Mouse (Mus musculus) thymus, adult 2 months (tissue): Measurements from ENCODE around the gene Tubb2a. TPM values are rescaled to one million over a fixed set of nuclear protein-coding genes. Genes with fewer than 3 reads are reported as not detected.
A peak's percentile ranks its signal among the peaks of the same experiment; 100 is the strongest.

Experiments used
- DNase-seq: peaks from one replicate; pipeline ENCODE4 v3.0.0; 2021
- H3K27ac ChIP-seq: fragments of 200-500 bp; 2 replicates; pipeline ENCODE4 v1.5.1; 2012; ENCODE audit warnings: low read length, control low read depth; ENCODE audit not compliant: control insufficient read depth, insufficient read depth
- H3K27me3 ChIP-seq: fragments of 200-500 bp; 2 replicates; pipeline ENCODE4 v1.6.1; 2012; ENCODE audit warnings: mild to moderate bottlenecking, low read length, moderate library complexity, mixed read lengths; ENCODE audit not compliant: control insufficient read depth, insufficient read depth
- H3K36me3 ChIP-seq: fragments of 200-500 bp; 2 replicates; pipeline ENCODE4 v1.6.1; 2012; ENCODE audit warnings: mild to moderate bottlenecking, low read length, moderate library complexity; ENCODE audit not compliant: control insufficient read depth, insufficient read depth
- H3K4me1 ChIP-seq: fragments of 200-500 bp; replicated peaks from 2 replicates; pipeline ENCODE4 v1.6.1; 2012; ENCODE audit warnings: low read length; ENCODE audit not compliant: control insufficient read depth, insufficient read depth
- H3K4me3 ChIP-seq: fragments of 200-500 bp; 2 replicates; pipeline ENCODE4 v1.5.1; 2012; ENCODE audit warnings: mild to moderate bottlenecking, low read length, control low read depth, moderate library complexity; ENCODE audit not compliant: control insufficient read depth, insufficient read depth
- CTCF ChIP-seq: fragments of 200-500 bp; IDR thresholded peaks from 2 replicates; pipeline ENCODE4 v1.5.1; 2012; ENCODE audit warnings: mild to moderate bottlenecking, control low read depth, low read length, moderate library complexity, borderline replicate concordance; ENCODE audit not compliant: control insufficient read depth, poor library complexity, insufficient read depth; ENCODE audit errors: extremely low read depth
- POLR2A ChIP-seq: fragments of 200-500 bp; IDR thresholded peaks from 2 replicates; pipeline ENCODE4 v1.6.1; 2012; ENCODE audit warnings: mild to moderate bottlenecking, low read length, control low read depth, moderate library complexity; ENCODE audit not compliant: control insufficient read depth, poor library complexity, insufficient read depth; ENCODE audit errors: extremely low read depth
- WGBS: fragments of 180-500 bp; shearing (Covaris S2); methylation state at CpG from one replicate; pipeline ENCODE4 v1.1.7; 2018; 5-methylcytosine and 5-hydroxymethylcytosine counted together
- polyA plus RNA-seq: library from polyadenylated mRNA; depleted of rRNA; stranded (reverse); fragments of >200 nt; gene quantifications from 2 replicates; pipeline ENCODE4 v1.2.3, GENCODE M21; 2012; rRNA removed

The Tubb2a gene
- 469 and 567 TPM in 2 replicates for polyA plus RNA-seq

DNA sequence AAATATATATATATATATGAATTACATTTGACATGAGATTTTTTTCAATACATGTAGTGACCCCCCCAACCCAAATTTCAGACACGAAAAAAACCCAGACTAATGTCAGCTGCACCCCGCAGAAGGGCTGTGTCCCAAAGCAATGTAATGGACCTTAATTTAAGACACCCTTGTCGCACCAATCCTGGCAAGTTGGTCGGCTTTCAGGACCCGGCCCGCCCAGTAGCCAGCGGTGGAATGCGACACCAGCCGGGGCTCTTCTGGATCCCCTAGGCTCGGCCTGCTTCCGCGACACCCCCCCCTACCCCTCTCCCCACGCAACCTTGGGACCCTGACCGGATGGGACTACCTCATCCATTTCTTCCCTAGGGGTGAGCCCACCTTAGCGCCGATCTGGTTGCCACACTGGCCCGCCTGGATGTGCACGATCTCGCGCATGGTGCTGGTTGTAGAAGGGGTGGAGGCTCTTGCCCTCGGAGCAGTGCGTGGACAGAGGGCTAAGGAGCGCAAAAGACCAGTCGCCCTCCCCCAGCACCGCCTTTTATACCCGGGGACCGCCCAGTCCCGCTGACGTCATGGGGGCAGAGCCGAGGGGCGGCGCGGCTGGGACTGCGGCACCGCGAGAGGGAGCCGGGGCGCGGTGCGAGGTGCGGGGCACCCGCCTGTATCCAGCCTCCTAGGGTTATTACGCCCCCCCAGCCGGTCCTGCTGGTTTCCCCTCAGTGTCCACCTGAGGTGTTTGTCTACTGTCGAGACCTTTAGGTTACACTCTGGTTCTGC lies at the start of gene Tubb2a:
TSS of gene Tubb2a (minus strand) at position 516 of the 780 bp plus-strand sequence.
- peak; percentile 91 for DNase-seq
- Histone ChIP-seq H3K27me3 (no peaks in the 10 kb centered on the region), H3K36me3 (peaks cover 7% of the 10 kb centered on the region; the same call in 1 of the 2 replicates), H3K4me3 (peak within 1 kb of the TSS; percentile 97), H3K4me1 (peaks cover 23% of the 10 kb centered on the region), H3K27ac (peak within 1 kb of the TSS; percentile 32; the same call in 1 of the 2 replicates)
- TF ChIP-seq POLR2A (peak; percentile 90), CTCF (peak; percentile 56; the same call in 1 of the 2 replicates)
- 1% methylated on average over 45 of the region's 45 CpGs for WGBS

DNA sequence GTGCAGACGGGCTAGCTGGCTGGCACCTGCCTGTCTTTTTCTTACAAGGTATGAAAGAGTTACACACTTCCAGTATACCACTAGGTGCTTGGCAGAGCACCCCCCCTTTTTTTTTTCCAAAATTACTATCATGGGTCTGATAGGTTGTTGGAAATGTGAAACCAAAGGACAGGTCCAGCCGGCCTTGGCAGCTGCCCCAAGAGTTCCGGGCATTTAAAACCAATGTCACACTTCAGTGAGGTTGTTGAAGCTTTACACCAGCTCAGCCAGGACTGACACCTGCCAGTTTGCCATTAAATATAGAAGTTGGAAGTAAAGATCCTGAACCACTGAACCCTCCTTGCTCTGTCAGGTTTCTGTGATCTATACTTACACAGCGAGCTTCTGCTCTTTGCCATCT lies 47.9 kb upstream of the Tubb2a start:
- Histone ChIP-seq H3K27me3 (no peaks in the 10 kb centered on the region), H3K27ac (peak overlapping the region; percentile 41; the same call in 1 of the 2 replicates), H3K4me1 (peaks cover 34% of the 10 kb centered on the region), H3K36me3 (no peaks in the 10 kb centered on the region; the same call in 1 of the 2 replicates), H3K4me3 (no peak overlapping the region)
- TF ChIP-seq POLR2A: no peak
- TF ChIP-seq CTCF: no peak
- DNase-seq: no peak
- 70% methylated on average over 4 of the region's 4 CpGs for WGBS

- H3K4me3 ChIP-seq: no peak overlapping the region
- no peak for DNase-seq
- peaks cover 36% of the 10 kb centered on the region for H3K4me1 ChIP-seq
- TF ChIP-seq CTCF (no peak), POLR2A (no peak)
- 97% methylated on average over 2 of the region's 2 CpGs for WGBS
- no peaks in the 10 kb centered on the region for H3K27me3 ChIP-seq
- peak overlapping the region; percentile 38; the same call in 1 of the 2 replicates for H3K27ac ChIP-seq
- H3K36me3 ChIP-seq: no peaks in the 10 kb centered on the region; the same call in 1 of the 2 replicates
These were observed 42.7 kb upstream of the Tubb2a start for GRCm38 (mm10) chr13:34120536-34120935.

- DNase-seq: no peak
- H3K4me1 ChIP-seq: peaks cover 39% of the 10 kb centered on the region
- H3K4me3 ChIP-seq: no peak overlapping the region
- peak overlapping the region; percentile 96 for H3K27ac ChIP-seq
- H3K36me3 ChIP-seq: no peaks in the 10 kb centered on the region; the same call in 1 of the 2 replicates
- H3K27me3 ChIP-seq: no peaks in the 10 kb centered on the region
- 6% methylated on average over 4 of the region's 4 CpGs for WGBS
- TF ChIP-seq CTCF (no peak), POLR2A (no peak)
These were observed 41.6 kb upstream of the Tubb2a start for GRCm38 (mm10) chr13:34119406-34119805.

DNA sequence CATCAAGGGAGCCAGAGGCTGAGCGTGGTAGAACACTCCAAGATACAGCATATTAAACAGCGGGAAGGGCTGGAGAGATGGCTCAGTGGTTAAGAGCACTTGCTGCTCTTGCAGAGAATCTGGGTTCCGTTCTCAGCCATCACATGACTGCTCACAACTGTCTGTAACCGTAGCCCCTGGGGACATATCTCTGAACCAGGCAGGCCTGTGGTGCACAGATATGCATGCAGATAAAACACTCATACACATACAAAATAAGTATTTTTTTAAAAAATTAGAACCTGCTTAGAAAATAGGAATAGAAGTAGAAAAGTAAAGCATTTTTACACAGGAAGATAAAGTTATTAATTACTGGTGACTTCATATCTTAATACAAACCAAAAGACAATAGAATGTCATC lies 41.0 kb upstream of the Tubb2a start:
- DNase-seq: no peak
- Histone ChIP-seq H3K27ac (peak overlapping the region; percentile 91), H3K27me3 (no peaks in the 10 kb centered on the region), H3K4me3 (no peak overlapping the region), H3K4me1 (peaks cover 45% of the 10 kb centered on the region), H3K36me3 (no peaks in the 10 kb centered on the region; the same call in 1 of the 2 replicates)
- WGBS: 29% methylated on average over 4 of the region's 4 CpGs
- TF ChIP-seq POLR2A (no peak), CTCF (no peak)

GRCm38 (mm10) chr13:34116508-34116907 lies 38.7 kb upstream of the Tubb2a start:
- 75% methylated on average over 6 of the region's 6 CpGs for WGBS
- H3K36me3 ChIP-seq: no peaks in the 10 kb centered on the region; the same call in 1 of the 2 replicates
- H3K4me1 ChIP-seq: peaks cover 45% of the 10 kb centered on the region
- DNase-seq: no peak
- no peak overlapping the region for H3K4me3 ChIP-seq
- H3K27me3 ChIP-seq: no peaks in the 10 kb centered on the region
- H3K27ac ChIP-seq: no peak overlapping the region
- TF ChIP-seq CTCF: no peak
- no peak for TF ChIP-seq POLR2A
